Mouse (Mus musculus): ENCODE data around the gene Smarcal1. TPM values are rescaled to one million over a fixed set of nuclear protein-coding genes. Genes with fewer than 3 reads are reported as not detected.

The Smarcal1 gene
- polyA plus RNA-seq, 1 experiment from 2014 or later, result 33.5 TPM

GRCm38 (mm10) chr1:72612172-72612571 lies 29.1 kb downstream of the Smarcal1 start:
- Histone ChIP-seq H3K9ac (ENCODE audit: low read length) (no peak overlapping the region), H3K36me3 (ENCODE audit: control insufficient read depth, insufficient read depth, low read length) (peaks cover 4% of the 10 kb centered on the region), H3K4me1 (ENCODE audit: control insufficient read depth, insufficient read depth, low read length) (0 out of 2 replicates have a peak, but pooled peaks cover 3% of the 10 kb centered on the region), H3K9me3 (ENCODE audit: control insufficient read depth, low read length) (no peaks in the 10 kb centered on the region), H3K4me3 (ENCODE audit: low read depth, low read length) (no peak overlapping the region), H3K27me3 (ENCODE audit: control insufficient read depth, insufficient read depth, low read length) (no peaks in the 10 kb centered on the region), H3K27ac (ENCODE audit: low read depth, low read length) (no peak overlapping the region), H3K4me2 (ENCODE audit: low read depth) (no peak overlapping the region)
- WGBS, result 93% methylated on average over 6 of the region's 6 CpGs
- ATAC-seq (ENCODE audit: insufficient read depth, low FRiP score, low TSS enrichment) (no peak), DNase-seq (ENCODE audit: low spot score) (no peak)

GRCm38 (mm10) chr1:72635221-72635620 lies 52.2 kb downstream of the Smarcal1 start:
- no peak for ATAC-seq (ENCODE audit: insufficient read depth, low FRiP score, low TSS enrichment)

GRCm38 (mm10) chr1:72640658-72641410 lies 57.8 kb downstream of the Smarcal1 start:
- DNase-seq (ENCODE audit: low spot score), result peak; percentile 82
- ATAC-seq (ENCODE audit: insufficient read depth, low FRiP score, low TSS enrichment), result peak; percentile 27; the same call in 1 of the 2 replicates
- 41% methylated on average over 49 of the region's 49 CpGs for WGBS

More at GRCm38 (mm10) chr1:72635221-72635620, 52.2 kb downstream of the Smarcal1 start:
- Histone ChIP-seq H3K36me3 (ENCODE audit: control insufficient read depth, insufficient read depth, low read length) (0 out of 2 replicates have a peak, but pooled peaks cover under 1% of the 10 kb centered on the region), H3K9me3 (ENCODE audit: control insufficient read depth, low read length) (no peaks in the 10 kb centered on the region), H3K27me3 (ENCODE audit: control insufficient read depth, insufficient read depth, low read length) (no peaks in the 10 kb centered on the region), H3K9ac (ENCODE audit: low read length) (no peak overlapping the region), H3K4me1 (ENCODE audit: control insufficient read depth, insufficient read depth, low read length) (no peaks in the 10 kb centered on the region), H3K4me2 (ENCODE audit: low read depth) (no peak overlapping the region), H3K27ac (ENCODE audit: low read depth, low read length) (0 out of 2 replicates have a peak overlapping the region, but pooled peaks have one; percentile 14), H3K4me3 (ENCODE audit: low read depth, low read length) (no peak overlapping the region)
- no peak for DNase-seq (ENCODE audit: low spot score)
- 26% methylated on average over 5 of the region's 5 CpGs for WGBS

GRCm38 (mm10) chr1:72673070-72673469 lies 90.0 kb downstream of the Smarcal1 start:
- no peak for DNase-seq (ENCODE audit: low spot score)
- ATAC-seq (ENCODE audit: insufficient read depth, low FRiP score, low TSS enrichment), result no peak

More at GRCm38 (mm10) chr1:72640658-72641410, 57.8 kb downstream of the Smarcal1 start:
- no peak overlapping the region for H3K4me3 ChIP-seq (ENCODE audit: low read depth, low read length)
- H3K9ac ChIP-seq (ENCODE audit: low read length), result no peak overlapping the region
- peak overlapping the region; percentile 40 for H3K4me2 ChIP-seq (ENCODE audit: low read depth)
- H3K4me1 ChIP-seq (ENCODE audit: control insufficient read depth, insufficient read depth, low read length), result no peaks in the 10 kb centered on the region
- H3K27ac ChIP-seq (ENCODE audit: low read depth, low read length), result no peak overlapping the region
- H3K27me3 ChIP-seq (ENCODE audit: control insufficient read depth, insufficient read depth, low read length), result no peaks in the 10 kb centered on the region
- H3K9me3 ChIP-seq (ENCODE audit: control insufficient read depth, low read length), result no peaks in the 10 kb centered on the region
- H3K36me3 ChIP-seq (ENCODE audit: control insufficient read depth, insufficient read depth, low read length), result no peaks in the 10 kb centered on the region

More at GRCm38 (mm10) chr1:72673070-72673469, 90.0 kb downstream of the Smarcal1 start:
- H3K9me3 ChIP-seq (ENCODE audit: control insufficient read depth, low read length), result no peaks in the 10 kb centered on the region
- no peak overlapping the region for H3K9ac ChIP-seq (ENCODE audit: low read length)
- no peak overlapping the region for H3K4me3 ChIP-seq (ENCODE audit: low read depth, low read length)
- WGBS, result 46% methylated on average over 3 of the region's 3 CpGs
- no peaks in the 10 kb centered on the region for H3K27me3 ChIP-seq (ENCODE audit: control insufficient read depth, insufficient read depth, low read length)
- no peaks in the 10 kb centered on the region for H3K36me3 ChIP-seq (ENCODE audit: control insufficient read depth, insufficient read depth, low read length)
- H3K27ac ChIP-seq (ENCODE audit: low read depth, low read length), result no peak overlapping the region
- no peak overlapping the region for H3K4me2 ChIP-seq (ENCODE audit: low read depth)
- H3K4me1 ChIP-seq (ENCODE audit: control insufficient read depth, insufficient read depth, low read length), result no peaks in the 10 kb centered on the region

Other genes starting within 250 kb of the Smarcal1 start
- gene March4, start 46.3 kb upstream of the Smarcal1 start, polyA plus RNA-seq (2014; fragmentation: Nextera tagmentation; extraction: Ambion mirVana), result 3.1 and 3.4 TPM in 2 replicates
- not detected in 2 replicates for gene Ankar, start 117.3 kb downstream of the Smarcal1 start, polyA plus RNA-seq (2014; fragmentation: Nextera tagmentation; extraction: Ambion mirVana)
- gene Rpl37a, start 128.0 kb downstream of the Smarcal1 start, polyA plus RNA-seq (2014; fragmentation: Nextera tagmentation; extraction: Ambion mirVana), result 1,430 and 1,523 TPM in 2 replicates
- 403 and 422 TPM in 2 replicates for gene Igfbp2, start 241.3 kb downstream of the Smarcal1 start, polyA plus RNA-seq (2014; fragmentation: Nextera tagmentation; extraction: Ambion mirVana)

Data from neural tube, embryonic 11.5 days (tissue).